Mouse (Mus musculus) left cerebral cortex, postnatal 10 days (tissue): ENCODE results near the gene Apbb2. TPM values are rescaled to one million over a fixed set of nuclear protein-coding genes. Genes with fewer than 3 reads are reported as not detected.

Experiments used
- DNase-seq, 2 experiments: peaks; one replicate each; pipeline ENCODE4 v3.0.0; 2021 to 2022; ENCODE audit warnings: low spot score in 2 of 2, mixed read lengths in 1 of 2; ENCODE audit errors: extremely low spot score in 1 of 2
- intact Hi-C: fragments of 180-260 bp; cut with DNase I; formaldehyde crosslinking; loops from one replicate; pipeline ENCODE4 v1.15.1; 2025
- total RNA-seq, 2 experiments: library from RNA; stranded (reverse); gene quantifications; 2 replicates each; pipeline ENCODE4 v1.2.3; 2021

The Apbb2 gene
- total RNA-seq, 2 experiments from 2014 or later, result 73.7 to 74.4 TPM

DNA sequence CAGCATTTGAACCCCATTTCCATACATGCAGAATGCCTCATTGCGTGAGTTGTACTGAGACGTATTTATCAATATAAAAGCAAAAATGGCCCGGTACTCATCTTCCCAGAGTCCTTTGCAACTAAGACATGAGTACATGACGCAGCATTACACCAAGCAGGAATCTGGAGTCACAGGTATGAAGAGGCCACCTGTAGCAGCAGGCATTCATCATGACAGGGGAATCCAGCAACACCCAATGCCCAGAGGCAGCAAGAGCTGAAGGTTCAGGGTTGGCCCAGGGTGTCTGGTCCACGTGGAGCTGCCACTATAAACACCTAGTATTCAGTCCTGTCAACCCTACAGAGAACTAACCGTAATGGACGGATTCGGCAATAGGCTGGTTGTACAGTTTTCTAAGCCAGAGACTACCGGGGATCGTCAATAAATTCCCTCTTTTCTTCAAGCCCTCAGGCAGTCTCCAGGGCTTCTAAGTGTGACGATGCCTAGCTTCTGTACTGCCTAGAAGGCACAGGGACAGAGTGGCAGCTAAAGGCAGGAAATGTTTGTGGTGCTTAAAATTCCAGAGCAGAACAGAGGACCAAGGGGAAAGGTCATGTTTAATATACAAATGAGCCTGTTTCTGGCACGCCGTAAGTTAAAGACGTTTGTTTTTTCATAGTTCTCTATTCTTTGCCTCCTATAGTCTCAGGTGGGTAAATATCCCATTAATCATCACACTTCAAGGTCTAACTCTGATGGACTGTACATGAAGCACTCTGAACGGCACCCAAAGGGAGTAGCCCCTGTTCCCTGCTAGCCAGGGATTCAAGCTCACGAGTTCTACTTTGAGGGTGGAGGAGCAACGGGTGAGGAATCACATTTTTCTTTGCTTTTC is 114.8 kb downstream of the Apbb2 start:
- DNase-seq, result no peak
- intact Hi-C loops, result no loop called here

DNA sequence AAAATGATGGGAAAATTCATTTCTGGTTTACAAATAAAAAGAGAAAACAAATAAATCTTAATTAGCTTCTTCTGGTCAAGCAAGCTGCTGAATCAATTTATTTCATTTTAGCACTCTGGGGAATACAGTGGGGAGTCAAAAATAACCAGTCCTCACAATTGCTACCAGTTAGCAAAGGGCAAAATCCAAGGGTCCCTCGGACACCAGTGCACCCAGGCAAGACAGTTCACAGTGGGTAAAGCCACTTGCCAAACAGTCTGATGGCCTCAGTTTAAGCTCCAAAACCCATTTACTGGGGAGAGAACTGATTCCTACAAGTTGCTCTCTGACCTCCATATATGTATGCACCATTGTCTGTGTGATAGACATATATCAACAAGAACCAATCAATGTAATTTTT is 115.6 kb downstream of the Apbb2 start:
- DNase-seq, result no peak
- intact Hi-C loops, result no loop called here

DNA sequence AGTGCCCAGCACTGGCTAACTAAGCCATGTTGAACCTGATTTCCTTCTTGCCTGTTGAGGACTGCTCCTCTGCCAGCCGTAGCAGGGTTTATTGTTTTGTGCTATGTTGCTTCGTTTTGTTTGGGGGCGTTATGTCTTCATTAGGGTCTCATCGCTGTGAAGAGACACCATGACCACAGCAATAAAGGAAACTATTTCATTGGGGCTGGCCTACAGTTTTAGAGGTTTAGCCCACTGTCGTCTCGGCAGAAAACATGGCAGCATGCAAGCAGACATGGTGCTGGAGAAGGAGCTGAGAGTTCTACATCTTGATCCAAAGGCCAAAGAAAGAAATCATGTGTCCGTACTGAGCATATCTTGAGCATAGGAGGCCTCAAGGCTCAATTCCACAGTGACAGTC is 119.0 kb downstream of the Apbb2 start:
- intact Hi-C loops, result no loop called here
- DNase-seq, result no peak

DNA sequence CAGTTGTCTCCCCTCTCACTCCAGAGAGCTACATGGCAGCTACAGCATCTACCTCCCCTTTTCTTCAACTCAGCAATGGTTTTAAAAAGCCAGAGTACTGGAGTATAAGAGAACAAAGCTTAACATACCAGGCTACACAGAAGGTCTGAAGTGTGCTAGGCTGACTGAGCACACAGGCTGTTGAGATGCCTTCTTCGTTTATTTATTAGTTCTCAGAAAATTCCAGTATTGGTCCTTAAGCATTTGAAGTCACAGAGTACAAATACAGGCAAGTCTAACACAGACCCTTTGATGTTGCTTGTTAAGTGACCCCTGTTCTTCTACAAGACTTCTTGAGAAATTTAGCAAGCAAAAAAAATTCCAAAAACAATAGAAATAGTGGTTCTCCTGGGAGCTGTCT is 120.4 kb downstream of the Apbb2 start:
- no peak for DNase-seq
- intact Hi-C loops, result no loop called here

DNA sequence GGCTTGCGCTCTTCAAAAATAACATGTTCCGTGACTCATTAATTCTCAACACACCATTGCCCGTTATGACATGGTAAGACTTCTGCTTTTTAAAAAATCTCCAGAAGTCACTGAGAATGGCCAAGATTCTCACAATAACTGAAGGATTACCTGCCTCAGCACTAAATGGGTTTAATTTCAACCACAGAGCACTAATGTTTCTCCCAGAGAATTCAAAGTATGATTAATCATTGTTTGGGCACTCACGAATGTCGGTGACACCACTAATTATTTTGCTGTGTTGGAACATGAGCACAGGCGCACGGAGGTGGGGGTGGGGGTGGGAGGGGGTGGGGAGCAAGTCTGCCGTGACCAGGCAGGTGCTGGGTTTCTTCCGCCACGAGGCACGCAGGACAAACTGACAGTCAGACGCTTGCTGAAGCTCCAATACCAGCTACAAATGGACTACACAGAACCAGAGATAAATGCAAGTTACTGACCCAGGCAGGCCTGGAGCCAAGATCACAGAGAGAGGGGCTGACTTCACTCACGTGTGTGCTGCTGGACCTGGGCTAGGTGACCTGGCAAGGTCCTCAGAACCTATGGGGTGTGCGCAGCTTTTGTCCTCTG is 121.0 kb downstream of the Apbb2 start:
- no peak for DNase-seq
- intact Hi-C loops, result no loop called here

DNA sequence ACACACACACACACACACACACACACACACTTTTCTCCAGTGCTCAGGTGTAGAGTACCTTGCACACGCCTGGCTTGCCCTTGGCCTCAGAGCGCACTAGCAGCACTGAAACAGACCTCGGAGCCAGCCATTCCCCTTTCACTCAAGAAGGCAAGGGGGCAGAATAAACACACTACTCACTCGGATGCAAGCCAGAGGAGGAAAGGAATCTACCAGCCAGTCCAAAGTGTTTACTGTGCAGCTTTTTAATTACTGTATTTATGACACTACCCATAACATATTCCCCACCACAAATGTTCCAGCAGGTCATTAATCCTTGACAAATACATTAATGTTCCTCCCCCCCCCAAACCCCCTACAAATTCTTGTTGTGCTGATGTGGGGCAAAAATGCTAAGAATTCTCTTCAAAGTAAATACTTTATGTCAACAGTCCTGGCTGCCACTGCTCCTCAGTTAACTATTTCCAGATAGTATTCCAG is 121.7 kb downstream of the Apbb2 start:
- intact Hi-C loops, result no loop called here
- DNase-seq, result no peak

DNA sequence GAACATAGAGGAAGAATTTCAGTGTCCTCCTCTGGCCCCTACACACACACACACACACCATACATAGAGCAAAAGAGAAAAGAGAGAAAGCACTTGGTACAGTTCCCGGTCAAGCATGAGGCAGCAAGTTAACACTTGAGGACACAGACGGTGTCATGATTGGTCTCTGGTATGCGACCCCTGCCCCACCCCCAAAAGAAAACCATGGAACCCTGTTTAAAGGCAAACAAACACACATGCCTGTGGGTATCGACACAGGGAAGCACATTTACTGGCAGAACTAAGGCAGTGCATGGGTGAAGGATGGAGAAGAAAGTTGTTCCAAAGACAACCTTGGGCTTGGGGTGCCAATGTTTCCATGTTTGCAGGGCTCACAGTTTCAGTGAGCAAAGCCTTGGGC is 123.9 kb downstream of the Apbb2 start:
- DNase-seq, result no peak
- intact Hi-C loops, result loop anchor here (5.0 kb wide), 1 partner anchor 123 kb away; the partner anchor contains the start of gene Apbb2

DNA sequence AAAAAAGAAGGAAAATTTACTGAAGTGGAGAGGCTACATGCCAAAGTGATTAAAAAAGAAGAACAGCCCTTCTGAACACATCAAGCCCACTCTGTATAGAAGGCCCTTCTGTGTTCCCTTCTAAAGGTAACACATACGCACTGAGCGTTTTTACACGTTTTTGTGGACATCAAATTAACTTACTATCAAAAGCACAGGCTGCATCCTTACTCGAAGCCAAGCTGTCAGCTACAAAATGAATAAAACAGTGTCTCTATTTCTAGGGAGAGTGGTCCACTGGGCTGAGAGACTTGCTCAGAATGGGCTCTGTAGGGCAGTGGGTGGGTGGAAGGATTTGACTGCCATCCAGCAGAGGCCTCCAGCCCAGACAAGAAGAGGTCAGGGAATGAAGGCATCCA is 126.0 kb downstream of the Apbb2 start:
- intact Hi-C loops, result loop anchor here (5.0 kb wide), 1 partner anchor 125 kb away; the partner anchor contains the start of gene Apbb2
- DNase-seq, result no peak

DNA sequence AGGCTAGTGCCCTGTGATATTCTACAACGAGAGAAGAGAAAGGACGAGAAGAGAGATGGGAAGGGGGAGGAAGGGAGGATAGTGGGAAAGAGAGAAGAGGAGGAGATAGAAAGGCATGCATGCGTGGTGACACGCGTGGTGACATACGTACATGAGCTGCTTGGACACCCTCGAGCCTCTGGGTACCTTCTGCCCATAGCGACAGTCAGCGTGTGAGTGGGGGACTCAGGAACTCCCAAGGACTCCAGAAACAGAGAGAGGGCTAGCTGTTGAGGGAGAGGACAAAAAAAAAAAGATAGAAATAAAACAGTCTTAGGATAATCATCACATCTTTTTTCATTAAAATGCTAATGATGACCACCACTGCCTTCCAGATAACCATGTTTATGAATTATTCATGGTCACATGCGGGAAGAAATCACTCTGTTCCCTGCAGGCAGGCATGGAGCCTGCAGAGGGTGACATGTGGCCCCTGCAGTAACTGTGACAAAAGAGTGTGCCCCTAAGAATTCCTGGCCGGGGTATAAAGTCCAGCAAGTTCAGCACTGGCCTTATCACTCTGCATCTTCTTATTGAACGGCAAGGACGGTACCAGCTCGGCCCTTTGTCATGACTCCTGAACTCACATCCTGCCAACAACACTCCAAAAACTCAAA is 126.5 kb downstream of the Apbb2 start:
- intact Hi-C loops, result loop anchor here (5.0 kb wide), 1 partner anchor 125 kb away; the partner anchor contains the start of gene Apbb2

DNA sequence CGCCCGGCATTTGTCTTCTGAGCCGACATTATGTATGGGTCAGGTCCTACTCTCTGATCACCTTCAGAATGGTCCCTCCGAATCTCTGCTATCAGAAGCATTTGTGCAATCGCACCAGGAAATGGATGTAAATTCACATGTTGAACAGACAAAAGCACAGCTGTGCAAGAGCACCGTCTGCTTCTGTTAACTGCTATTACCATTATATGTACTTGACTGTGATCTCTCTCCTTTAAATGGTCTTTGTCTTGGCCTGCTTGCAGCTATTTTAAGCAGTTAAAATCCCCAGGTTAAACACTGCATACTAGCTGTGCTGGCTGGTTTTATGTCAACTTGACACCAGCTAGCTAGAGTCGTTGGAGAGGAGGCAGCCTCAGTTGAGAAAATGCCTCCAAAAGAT is 132.6 kb downstream of the Apbb2 start:
- intact Hi-C loops, result no loop called here

More for the DNA sequence above, 126.5 kb downstream of the Apbb2 start:
- DNase-seq, result no peak

DNA sequence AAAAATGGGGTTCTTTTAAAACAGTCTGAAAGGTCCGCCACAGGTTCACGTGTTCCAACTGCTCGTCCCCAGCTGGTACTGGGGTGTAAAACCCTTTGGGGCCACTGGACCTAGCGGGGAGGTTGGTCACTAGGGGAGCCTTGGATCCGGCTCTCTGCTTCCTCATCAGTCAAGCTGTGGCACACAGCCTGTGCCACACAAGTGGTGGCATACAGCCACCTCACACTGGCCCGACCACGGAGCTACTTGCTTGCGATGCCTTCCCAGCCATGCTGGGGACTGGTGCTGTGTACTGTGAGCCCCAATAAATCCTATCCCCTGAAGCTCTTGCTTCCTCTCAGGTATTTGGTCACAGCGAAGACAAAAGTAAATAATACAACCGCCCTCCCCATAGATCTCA is 142.3 kb downstream of the Apbb2 start:
- no peak for DNase-seq
- intact Hi-C loops, result no loop called here

More for the DNA sequence above, 132.6 kb downstream of the Apbb2 start:
- DNase-seq, result no peak

DNA sequence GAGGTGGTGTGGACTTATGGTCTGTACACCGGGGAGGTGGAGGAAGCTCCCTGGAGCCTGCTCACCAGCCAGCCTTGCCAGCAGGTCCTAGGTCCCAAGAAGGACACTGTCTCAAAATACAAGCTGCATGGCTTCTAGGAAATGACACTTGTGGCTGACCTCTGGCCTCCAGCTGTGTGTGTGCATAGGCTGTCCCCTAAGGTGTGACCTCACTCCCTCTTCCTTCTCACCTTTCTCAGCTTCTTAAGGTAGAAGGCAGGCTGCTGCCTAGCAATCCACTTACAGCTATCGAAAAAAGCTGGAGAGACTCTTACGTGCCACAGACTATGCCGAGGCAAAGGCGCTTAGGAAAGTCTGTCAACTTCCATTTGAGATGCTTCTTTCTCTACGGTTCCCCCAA is 142.8 kb downstream of the Apbb2 start:
- DNase-seq, result no peak
- intact Hi-C loops, result no loop called here

DNA sequence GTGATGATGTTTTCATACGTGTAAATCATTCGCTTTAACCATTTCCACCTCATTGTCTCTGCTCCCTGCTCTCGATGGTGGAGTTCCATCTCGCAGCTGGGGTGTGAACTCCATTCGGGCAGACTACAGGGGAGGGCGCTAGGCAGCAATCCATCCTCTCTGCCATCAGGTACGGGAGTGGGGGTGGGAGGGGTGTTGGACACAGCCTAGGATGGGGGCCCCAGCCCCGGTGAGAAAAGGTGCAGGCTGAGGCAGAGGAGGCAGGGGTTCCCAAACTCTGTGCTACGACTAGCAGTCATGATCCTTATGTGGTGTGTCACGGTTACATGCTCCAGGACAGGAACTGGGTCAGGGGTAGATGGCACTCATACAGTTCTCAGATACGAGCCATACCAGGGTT is 144.4 kb downstream of the Apbb2 start:
- no peak for DNase-seq
- intact Hi-C loops, result no loop called here

DNA sequence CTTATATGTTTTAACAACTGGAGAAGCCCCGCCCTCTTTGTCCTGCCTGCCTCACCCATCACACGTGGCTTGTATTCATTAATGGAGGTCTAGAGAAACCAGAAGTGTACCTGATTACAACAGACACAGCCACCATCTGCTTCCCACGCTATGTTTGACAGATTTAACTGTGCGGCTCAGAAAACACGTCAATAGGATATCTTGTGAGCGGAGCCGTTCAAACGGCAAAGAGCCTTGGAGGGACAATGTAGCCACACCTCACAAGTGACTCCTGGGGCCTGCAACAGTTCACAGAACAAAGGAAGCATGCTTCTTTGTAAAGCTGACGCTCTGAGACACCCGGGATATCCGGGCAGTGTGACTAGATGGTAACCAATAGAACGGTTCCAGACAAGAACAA is 145.0 kb downstream of the Apbb2 start:
- intact Hi-C loops, result no loop called here
- no peak for DNase-seq

DNA sequence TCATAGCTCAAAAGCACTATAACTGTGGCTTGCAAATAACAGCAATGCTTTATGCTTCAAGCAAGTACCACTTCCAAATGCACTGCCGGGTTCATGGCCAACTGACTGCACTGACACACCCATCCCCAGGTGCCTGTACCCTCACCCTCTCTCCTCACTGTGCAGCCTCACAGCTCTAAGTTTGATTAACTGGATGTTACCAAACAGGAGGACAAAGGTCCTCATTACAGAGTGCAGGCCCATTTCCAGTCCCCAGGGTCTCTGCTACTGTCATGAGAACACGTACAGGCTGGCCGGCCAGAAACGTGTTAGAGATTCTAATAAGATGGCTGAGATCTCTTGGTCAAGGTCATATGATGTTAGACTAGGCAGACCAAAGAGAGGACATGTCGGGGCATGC is 147.7 kb downstream of the Apbb2 start:
- intact Hi-C loops, result no loop called here
- no peak for DNase-seq

DNA sequence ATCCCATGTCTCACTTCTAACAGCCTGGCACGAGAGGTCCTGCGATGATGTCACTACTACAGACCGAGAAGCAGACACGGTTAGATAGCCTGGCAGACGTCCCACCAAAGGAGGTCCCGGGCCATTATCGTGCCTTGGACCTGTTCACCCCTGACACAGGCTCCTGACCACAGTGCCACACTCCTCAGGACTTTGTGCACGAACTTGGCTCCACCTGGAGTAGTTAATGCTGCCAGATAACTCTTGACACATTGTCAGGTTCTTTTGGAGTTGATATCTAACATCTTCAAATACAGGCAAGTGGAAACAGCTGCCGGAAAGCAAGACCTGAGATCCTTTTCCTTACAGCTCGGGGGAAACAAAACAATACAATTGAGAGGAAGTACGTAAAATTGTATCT is 148.9 kb downstream of the Apbb2 start:
- intact Hi-C loops, result no loop called here
- DNase-seq, result peak in 1 of 2 experiments; percentile 68

DNA sequence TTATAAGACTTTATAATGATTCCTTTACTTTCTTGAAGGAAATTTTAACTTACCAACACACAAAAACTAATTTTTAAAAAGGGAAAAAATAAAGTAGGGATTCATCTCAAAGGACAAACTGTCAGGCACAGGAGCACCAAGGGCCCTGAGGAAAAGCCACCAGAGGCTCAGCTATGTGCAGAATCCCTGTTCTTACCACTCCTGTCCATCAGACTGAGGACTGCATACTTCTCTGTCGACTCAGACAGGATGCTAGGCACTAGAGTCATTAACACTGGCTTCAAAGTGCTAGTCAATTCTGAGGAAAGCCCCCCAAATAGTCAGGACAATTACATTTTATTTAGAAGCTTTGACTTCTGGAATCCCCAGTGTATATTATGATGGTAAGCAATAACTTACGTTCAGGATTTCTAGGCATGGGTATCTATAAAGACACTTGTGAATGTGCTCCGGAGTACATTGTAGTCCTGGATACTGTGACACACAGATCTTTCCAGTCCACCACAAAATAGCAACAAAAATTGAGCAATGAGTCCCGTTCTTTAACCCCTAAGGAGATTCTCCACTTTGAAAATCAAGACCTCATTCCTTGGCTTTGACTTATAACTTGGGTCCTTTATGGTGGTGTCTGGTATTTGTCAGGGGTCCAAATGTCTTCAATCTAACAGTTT is 150.1 kb downstream of the Apbb2 start:
- intact Hi-C loops, result no loop called here

DNA sequence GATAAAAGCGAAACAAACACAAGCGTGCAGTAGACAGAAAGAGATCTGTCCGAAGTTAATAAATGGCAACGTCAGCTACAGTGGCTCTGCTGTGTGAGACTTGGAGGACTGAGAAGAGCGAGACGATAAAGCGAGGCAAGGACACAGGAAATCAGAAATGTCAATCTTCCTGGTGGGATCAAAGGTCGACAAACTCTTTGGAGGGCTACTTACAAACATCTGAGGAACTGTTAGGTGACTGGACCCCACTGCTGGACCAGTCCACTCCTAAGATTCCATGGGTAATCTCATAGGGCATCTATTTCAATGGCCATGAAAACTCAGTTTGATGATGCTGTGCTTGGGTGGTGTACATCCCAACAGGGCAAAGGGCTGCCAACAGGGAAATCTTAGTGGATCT is 155.9 kb downstream of the Apbb2 start:
- intact Hi-C loops, result no loop called here
- no peak for DNase-seq

More for the DNA sequence above, 150.1 kb downstream of the Apbb2 start:
- DNase-seq, result no peak

DNA sequence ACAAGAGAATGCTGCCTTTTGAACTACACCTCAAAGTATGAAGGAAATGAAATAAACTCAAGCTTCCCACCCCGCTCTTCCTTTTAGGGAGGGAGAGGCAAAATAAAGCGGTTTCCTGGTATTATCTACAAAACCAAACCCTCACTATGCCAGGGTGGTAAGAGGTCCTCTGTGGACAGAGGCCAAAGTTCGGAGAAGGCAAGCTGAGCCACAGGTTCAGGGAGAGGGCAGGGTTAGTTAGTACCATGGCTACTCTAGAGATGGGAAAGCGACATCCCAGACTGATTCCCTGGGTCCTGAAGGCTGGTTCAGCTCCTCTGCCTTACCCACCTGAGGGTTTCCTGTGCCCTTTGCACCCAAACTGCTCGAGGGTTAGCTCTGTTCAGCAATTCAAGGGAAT is 159.7 kb downstream of the Apbb2 start:
- no peak for DNase-seq
- intact Hi-C loops, result no loop called here
